Mouse (Mus musculus) granulocyte monocyte progenitor cell, adult 5-6 weeks (primary cell): Measurements from ENCODE around the gene Hsph1. TPM values are rescaled to one million over a fixed set of nuclear protein-coding genes. Genes with fewer than 3 reads are reported as not detected.

Experiments
- ATAC-seq: replicated peaks from 2 replicates; pipeline ENCODE4 v1.8.0; 2016; ENCODE audit warnings: mild to moderate bottlenecking, moderate TSS enrichment, inconsistent platforms; ENCODE audit not compliant: poor library complexity, severe bottlenecking
- total RNA-seq, 2 experiments: library from RNA; stranded (forward) in 1 of 2; stranded (reverse) in 1 of 2; fragments of 200-712, 200-1000 nt in 1 of 2; fragments of >200 nt in 1 of 2; fragmentation: Nextera tagmentation in 1 of 2; gene quantifications; 2 replicates each; pipeline ENCODE4 v1.2.3; 2014 to 2017

The Hsph1 gene
- total RNA-seq, 2 experiments from 2014 or later, result 27.7 to 44.5 TPM

GRCm38 (mm10) chr5:149642783-149643509 is 6.8 kb upstream of the Hsph1 start:
- ATAC-seq, result no peak

GRCm38 (mm10) chr5:149642366-149642765 is 6.2 kb upstream of the Hsph1 start:
- no peak for ATAC-seq

DNA sequence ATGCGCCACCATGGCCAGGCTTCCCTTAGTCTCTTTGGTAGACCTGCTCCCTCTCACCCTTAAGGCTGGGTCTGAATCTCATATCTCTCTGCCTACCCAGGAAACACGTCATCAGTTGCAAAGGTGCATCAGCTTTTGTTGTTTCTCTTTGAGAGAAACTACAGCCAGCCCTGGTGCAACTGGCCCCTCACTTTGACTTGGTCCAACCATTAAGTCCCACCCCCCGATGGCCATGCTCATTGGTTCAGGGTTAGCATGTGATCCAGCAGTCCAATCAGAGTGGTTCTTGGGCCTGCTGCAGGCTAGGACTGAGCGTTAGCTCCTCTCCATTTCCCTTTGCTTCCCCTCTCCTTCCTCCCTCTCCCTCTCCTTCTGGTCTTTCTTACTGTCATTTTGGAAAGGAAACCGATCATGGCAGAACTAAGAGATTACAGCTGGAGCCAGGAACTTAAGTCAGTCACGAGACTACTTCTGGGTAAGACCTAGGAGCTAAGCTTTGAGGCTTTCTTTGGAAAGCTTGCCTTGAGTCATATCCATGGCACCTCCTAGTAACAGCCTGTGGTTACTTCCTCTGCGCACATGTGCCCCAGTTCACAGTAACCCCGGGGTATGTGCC is 5.2 kb upstream of the Hsph1 start:
- peak; percentile 45; the same call in 1 of the 2 replicates for ATAC-seq

DNA sequence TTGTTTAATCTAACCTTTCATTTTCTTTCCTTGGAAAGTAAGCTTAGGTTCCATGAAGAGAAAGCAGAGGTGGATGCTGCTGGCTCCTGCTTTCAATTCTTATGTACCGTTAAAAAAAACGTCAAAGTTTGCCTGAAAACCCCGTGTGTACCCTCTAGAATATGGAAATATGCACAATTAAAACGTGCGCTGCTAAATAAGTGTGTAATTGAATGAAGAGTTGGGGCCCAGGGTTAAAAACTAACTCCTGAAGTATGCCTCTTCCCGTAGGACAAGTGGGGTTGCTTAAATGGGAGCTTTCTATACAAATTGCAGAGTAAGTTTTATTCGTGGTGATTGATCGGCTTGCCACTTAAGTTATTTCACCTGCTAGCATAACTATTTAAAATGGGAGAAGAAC is 1.1 kb upstream of the Hsph1 start:
- no peak for ATAC-seq

GRCm38 (mm10) chr5:149635556-149635955 is 620 bp downstream of the Hsph1 start:
- ATAC-seq, result peak; percentile 6

- no peak for ATAC-seq
Observed at GRCm38 (mm10) chr5:149634409-149635035, 1.7 kb downstream of the Hsph1 start.

GRCm38 (mm10) chr5:149625547-149625946 is 10.6 kb downstream of the Hsph1 start:
- no peak for ATAC-seq

- ATAC-seq, result no peak
Observed at GRCm38 (mm10) chr5:149623815-149624675, 12.1 kb downstream of the Hsph1 start.

DNA sequence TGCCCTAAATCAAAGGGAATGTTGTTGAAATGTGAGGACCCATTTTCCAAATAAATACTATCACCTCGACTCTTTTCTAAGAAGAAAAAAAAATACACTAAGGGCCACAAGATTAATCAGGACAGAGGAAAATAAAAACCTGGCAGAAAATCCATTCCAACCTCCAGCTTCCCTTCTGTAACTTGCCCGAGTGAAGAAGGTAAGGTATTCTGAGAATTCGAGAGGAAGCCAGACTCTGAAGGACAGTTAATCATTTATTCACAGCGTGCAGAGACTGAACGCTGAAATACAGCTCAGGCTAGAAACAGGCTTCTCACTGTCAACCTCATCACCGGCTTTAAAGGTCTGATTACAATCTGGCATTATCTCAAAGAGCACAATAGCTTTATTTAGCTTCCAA is 13.5 kb downstream of the Hsph1 start:
- no peak for ATAC-seq

- ATAC-seq, result no peak
Observed at GRCm38 (mm10) chr5:149622152-149622551, 14.0 kb downstream of the Hsph1 start.

DNA sequence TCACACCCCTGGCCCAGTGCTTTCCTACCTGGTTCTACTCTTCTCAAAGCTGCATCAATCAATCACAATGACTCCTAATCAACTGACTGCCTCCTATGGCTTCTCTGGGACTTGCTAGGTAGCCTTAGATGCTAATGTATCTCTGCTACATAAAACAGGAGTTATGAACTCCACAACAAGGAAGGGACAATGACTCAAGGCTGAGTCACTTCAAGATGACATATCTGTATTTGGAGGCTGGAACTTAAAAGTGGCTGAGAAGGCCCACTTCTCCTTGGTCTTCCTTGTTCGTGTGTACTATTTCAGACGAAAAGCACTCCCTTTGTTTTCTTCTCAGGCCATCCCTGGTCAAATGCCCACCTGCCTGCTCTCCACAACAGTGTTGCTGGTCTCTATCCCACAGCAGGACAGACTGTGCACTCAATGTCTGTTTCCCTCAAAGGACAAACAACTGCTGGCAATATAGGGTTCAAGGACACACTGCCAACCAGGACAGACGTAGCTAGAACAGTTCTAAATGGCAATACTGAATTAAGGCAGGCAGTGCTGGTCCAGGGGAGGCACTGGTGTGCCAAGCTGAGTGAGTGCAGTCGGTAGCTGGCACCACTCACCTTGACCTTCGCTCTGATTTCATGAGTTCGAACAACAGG is 18.3 kb downstream of the Hsph1 start:
- ATAC-seq, result no peak

- no peak for ATAC-seq
Observed at GRCm38 (mm10) chr5:149616817-149617216, 19.4 kb downstream of the Hsph1 start.

- no peak for ATAC-seq
Observed at GRCm38 (mm10) chr5:149616138-149616537, 20.0 kb downstream of the Hsph1 start.

GRCm38 (mm10) chr5:149612740-149613139 is 23.4 kb downstream of the Hsph1 start:
- ATAC-seq, result no peak

DNA sequence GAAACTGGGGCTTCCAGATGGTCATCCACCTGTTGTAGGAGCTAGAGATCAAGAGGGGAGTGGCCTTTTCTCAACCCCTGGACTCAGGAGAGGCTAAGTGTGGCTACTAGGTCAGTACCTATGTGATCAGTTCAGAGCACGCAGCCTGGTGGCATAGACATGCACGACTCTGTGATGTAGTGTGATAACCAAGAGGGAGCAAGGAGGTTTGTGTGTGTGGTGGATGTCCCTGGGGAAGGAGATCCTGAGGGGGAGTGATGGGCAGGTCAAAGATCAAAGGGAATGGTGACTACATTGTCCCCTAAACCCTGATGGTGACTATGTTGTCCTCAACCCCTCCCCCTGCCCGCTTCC is 24.0 kb downstream of the Hsph1 start:
- ATAC-seq, result no peak

- no peak for ATAC-seq
Observed at GRCm38 (mm10) chr5:149611476-149612164, 24.6 kb downstream of the Hsph1 start.

GRCm38 (mm10) chr5:149607083-149607720 is 29.0 kb downstream of the Hsph1 start:
- ATAC-seq, result no peak

DNA sequence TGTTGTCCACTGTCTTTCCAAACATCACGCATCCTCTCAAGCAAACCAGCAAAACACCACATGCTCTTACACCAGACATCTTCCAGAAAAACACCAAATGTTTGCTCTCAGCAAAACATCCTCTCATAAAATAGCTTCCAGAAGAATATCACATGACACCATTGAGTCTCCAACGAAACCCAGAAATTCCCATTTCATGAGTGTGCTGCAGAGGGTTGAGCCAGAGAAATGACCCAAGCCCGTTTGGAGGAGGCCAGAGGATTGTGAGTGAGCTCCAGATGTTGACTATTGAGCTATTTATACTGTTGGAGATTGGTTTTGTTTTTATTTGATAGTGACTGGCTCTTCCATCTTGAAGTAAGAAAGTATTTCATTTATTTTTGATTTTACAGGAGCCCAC is 32.9 kb downstream of the Hsph1 start:
- no peak for ATAC-seq

DNA sequence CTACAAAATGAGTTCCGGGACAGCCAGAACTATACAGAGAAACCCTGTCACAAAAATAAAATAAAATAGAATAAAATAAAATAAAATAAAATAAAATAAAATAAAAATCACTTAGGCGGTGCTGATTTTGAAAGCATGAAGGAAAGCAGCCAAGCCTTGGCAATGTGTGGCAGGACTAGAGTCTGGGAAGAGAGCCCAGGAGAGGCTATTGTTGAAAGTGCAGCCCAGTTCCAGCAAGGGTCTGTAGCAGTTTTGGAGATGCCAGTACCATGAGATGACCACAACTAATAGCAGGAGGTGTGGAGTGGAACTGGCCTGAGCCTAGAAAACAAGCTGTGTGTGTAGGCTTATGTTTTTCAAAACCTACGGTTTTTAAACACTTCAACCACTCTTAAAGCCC is 34.2 kb downstream of the Hsph1 start:
- ATAC-seq, result no peak
